Mouse (Mus musculus) spleen, adult 12 weeks (tissue): ENCODE measurements around the gene Tmf1.
A peak's percentile ranks its signal among the peaks of the same experiment; 100 is the strongest.

ENCODE experiments used
- DNase-seq: peaks from one replicate; pipeline ENCODE4 v3.0.0; 2022; ENCODE audit warnings: low spot score

The Tmf1 gene

GRCm38 (mm10) chr6:97178491-97179366 is at the start of gene Tmf1:
Gene Tmf1, minus strand, starts transcription at chr6:97179122.
- peak; percentile 89 for DNase-seq

GRCm38 (mm10) chr6:97227067-97227847 is 48.3 kb upstream of the Tmf1 start:
- no peak for DNase-seq

GRCm38 (mm10) chr6:97226083-97226491 is 47.2 kb upstream of the Tmf1 start:
- no peak for DNase-seq

- no peak for DNase-seq
These were observed 45.6 kb upstream of the Tmf1 start for GRCm38 (mm10) chr6:97224505-97224904.

GRCm38 (mm10) chr6:97223566-97223965 is 44.6 kb upstream of the Tmf1 start:
- no peak for DNase-seq

GRCm38 (mm10) chr6:97222931-97223467 is 44.1 kb upstream of the Tmf1 start:
- DNase-seq = no peak

- no peak for DNase-seq
These were observed 43.4 kb upstream of the Tmf1 start for GRCm38 (mm10) chr6:97222321-97222720.

- no peak for DNase-seq
These were observed 42.5 kb upstream of the Tmf1 start for GRCm38 (mm10) chr6:97221205-97222025.

GRCm38 (mm10) chr6:97220672-97221071 is 41.8 kb upstream of the Tmf1 start:
- DNase-seq = no peak

GRCm38 (mm10) chr6:97216154-97216821 is 37.4 kb upstream of the Tmf1 start:
- no peak for DNase-seq

- DNase-seq = no peak
These were observed 33.1 kb upstream of the Tmf1 start for GRCm38 (mm10) chr6:97211981-97212380.

- peak; percentile 34 for DNase-seq
These were observed 32.2 kb upstream of the Tmf1 start for GRCm38 (mm10) chr6:97210962-97211601.

GRCm38 (mm10) chr6:97210191-97210961 is 31.5 kb upstream of the Tmf1 start, which contains the start of gene Arl6ip5:
Gene Arl6ip5, plus strand, starts transcription at chr6:97210689.
- DNase-seq = peak; percentile 81

- no peak for DNase-seq
These were observed 30.8 kb upstream of the Tmf1 start for GRCm38 (mm10) chr6:97209751-97210150.

GRCm38 (mm10) chr6:97209201-97209600 is 30.3 kb upstream of the Tmf1 start:
- DNase-seq = no peak

- DNase-seq = no peak
These were observed 29.5 kb upstream of the Tmf1 start for GRCm38 (mm10) chr6:97208406-97208805.

GRCm38 (mm10) chr6:97207085-97207484 is 28.2 kb upstream of the Tmf1 start:
- DNase-seq = no peak

GRCm38 (mm10) chr6:97205439-97205885 is 26.5 kb upstream of the Tmf1 start, which contains the start of gene Uba3:
Gene Uba3, minus strand, starts transcription at chr6:97205647.
- peak; percentile 99 for DNase-seq

- DNase-seq = no peak
These were observed 26.0 kb upstream of the Tmf1 start for GRCm38 (mm10) chr6:97204952-97205351.
